20 mouse cellular contexts compared by ENCODE assay signal in the genomic region with DNA sequence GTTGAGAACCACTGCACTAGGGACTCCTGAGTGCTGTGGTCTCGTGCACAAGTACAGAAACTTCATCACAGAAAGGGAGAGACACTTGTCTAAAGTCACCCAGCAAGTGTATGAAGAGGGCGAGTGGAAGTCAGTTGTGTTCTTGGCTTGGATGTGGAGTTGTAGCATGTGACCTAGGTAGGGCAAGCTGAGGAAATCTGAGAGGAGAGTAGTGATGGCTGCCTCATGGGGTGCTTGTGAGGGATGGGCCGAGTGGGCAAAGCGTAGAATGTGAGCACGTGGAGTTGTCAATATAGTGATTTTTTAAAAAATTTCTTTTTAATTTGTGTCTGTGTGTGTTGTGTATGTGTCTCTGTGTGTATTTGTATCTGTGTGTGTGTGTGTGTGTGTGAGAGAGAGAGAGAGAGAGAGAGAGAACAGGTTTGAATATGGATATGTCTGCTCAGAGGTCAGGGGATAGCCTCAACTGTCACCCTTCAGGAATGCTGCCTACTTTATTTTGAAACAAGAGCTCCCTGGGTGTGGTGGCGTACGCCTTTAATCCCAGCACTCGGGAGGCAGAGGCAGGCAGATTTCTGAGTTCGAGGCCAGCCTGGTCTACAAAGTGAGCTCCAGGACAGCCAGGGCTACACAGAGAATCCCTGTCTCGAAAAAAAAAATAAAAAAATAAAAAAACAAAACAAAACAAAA. TPM values are rescaled to one million over a fixed set of nuclear protein-coding genes. Genes with fewer than 3 reads are reported as not detected.
DNase-seq lines count a peak whose midpoint lies in the region; ATAC-seq and TF ChIP-seq lines count a peak whose summit lies in the region.
"Had no signal": no experiment of that assay in that cellular context is flagged by ENCODE, and none has a peak within 500 bp of the region (broad histone marks: within the 10 kb centered on the region; RNA-seq: fewer than 3 reads in every experiment).

No protein-coding gene starts in this region.

- no peak overlapping the region for H3K4me3 ChIP-seq in gastrocnemius, adult 2 months
- H3K4me3 ChIP-seq in heart, embryonic 15.5 days, result no peak overlapping the region
- H3K4me3 ChIP-seq in midbrain, embryonic 11.5 days (ENCODE audit: low read depth, low read length), result no peak overlapping the region
- no peak overlapping the region for H3K4me3 ChIP-seq in midbrain, embryonic 10.5 days
- H3K4me3 ChIP-seq: hindbrain, embryonic 15.5 days; intestine, embryonic 15.5 days; limb, embryonic 13.5 days; liver, embryonic 13.5 days had no signal

- peaks cover 87% of the 10 kb centered on the region for H3K4me1 ChIP-seq in heart, embryonic 15.5 days (replicated peaks)
- H3K4me1 ChIP-seq in midbrain, embryonic 11.5 days (ENCODE audit: control insufficient read depth, insufficient read depth, low read length), result peaks cover 13% of the 10 kb centered on the region
- peaks cover 49% of the 10 kb centered on the region for H3K4me1 ChIP-seq in midbrain, embryonic 10.5 days

- ATAC-seq in heart, embryonic 15.5 days (replicated peaks; ENCODE audit: insufficient number of reproducible peaks, insufficient read depth, low FRiP score, low read depth), result no peak
- no peak for ATAC-seq in midbrain, embryonic 11.5 days (ENCODE audit: low FRiP score)
- no peak for ATAC-seq in granulocyte monocyte progenitor cell, adult 5-6 weeks (replicated peaks; ENCODE audit: poor library complexity, severe bottlenecking)
- ATAC-seq: forebrain, embryonic 16.5 days; intestine, embryonic 15.5 days had no signal

- H3K27me3 ChIP-seq in heart, embryonic 15.5 days, result no peaks in the 10 kb centered on the region
- no peaks in the 10 kb centered on the region for H3K27me3 ChIP-seq in midbrain, embryonic 11.5 days (ENCODE audit: control insufficient read depth, insufficient read depth, low read length)
- no peaks in the 10 kb centered on the region for H3K27me3 ChIP-seq in midbrain, embryonic 10.5 days (ENCODE audit: low read depth, poor library complexity, severe bottlenecking)
- H3K27me3 ChIP-seq: hindbrain, embryonic 15.5 days; intestine, embryonic 15.5 days; limb, embryonic 13.5 days had no signal

- no peak overlapping the region for H3K4me2 ChIP-seq in heart, embryonic 15.5 days
- H3K4me2 ChIP-seq in midbrain, embryonic 11.5 days, result no peak overlapping the region
- H3K4me2 ChIP-seq: hindbrain, embryonic 15.5 days; intestine, embryonic 15.5 days; limb, embryonic 13.5 days; liver, embryonic 13.5 days had no signal

- no peaks in the 10 kb centered on the region for H3K9me3 ChIP-seq in heart, embryonic 15.5 days (replicated peaks)
- H3K9me3 ChIP-seq in midbrain, embryonic 11.5 days (ENCODE audit: control insufficient read depth, low read length), result no peaks in the 10 kb centered on the region
- no peaks in the 10 kb centered on the region for H3K9me3 ChIP-seq in midbrain, embryonic 10.5 days (replicated peaks)
- H3K9me3 ChIP-seq: hindbrain, embryonic 15.5 days; intestine, embryonic 15.5 days; limb, embryonic 13.5 days; liver, embryonic 13.5 days had no signal

- intact Hi-C loops in gastrocnemius, adult 2 months (cut with DNase I), result no loop called here
- intact Hi-C loops in heart, postnatal 25 days (cut with DNase I), result no loop called here

- WGBS in heart, embryonic 15.5 days, result 85% methylated on average over 10 of the region's 10 CpGs
- 86% methylated on average over 10 of the region's 10 CpGs for WGBS in midbrain, embryonic 11.5 days
- WGBS in midbrain, embryonic 10.5 days, result 89% methylated on average over 10 of the region's 10 CpGs

- no peak for DNase-seq in gastrocnemius, adult 2 months
- DNase-seq in gastrocnemius, postnatal 25 days, result no peak
- DNase-seq in heart, postnatal 25 days (ENCODE audit: low spot score), result no peak
- peak; percentile 23 for DNase-seq in midbrain, embryonic 11.5 days (ENCODE audit: low spot score, missing footprints)
- DNase-seq in midbrain, embryonic 10.5 days (ENCODE audit: low spot score), result no peak
- DNase-seq in frontal cortex, postnatal 10 days (ENCODE audit: low spot score in 2 of 2), result no peak
- DNase-seq: adrenal gland, postnatal 36 days; cerebellum, adult 11-12 months; cerebellum, postnatal 25 days; embryo, embryonic 11 days; liver, embryonic 13.5 days; lung, postnatal 14 days; right cerebral cortex, postnatal 4 days; thymus, postnatal 14 days had no signal

- peak overlapping the region; percentile 85; the same call in 1 of the 2 replicates for H3K27ac ChIP-seq in gastrocnemius, adult 2 months
- H3K27ac ChIP-seq in heart, embryonic 15.5 days, result peak overlapping the region; percentile 93
- no peak overlapping the region for H3K27ac ChIP-seq in midbrain, embryonic 11.5 days (ENCODE audit: low read depth, low read length)
- no peak overlapping the region for H3K27ac ChIP-seq in midbrain, embryonic 10.5 days (replicated peaks)
- H3K27ac ChIP-seq: hindbrain, embryonic 15.5 days; intestine, embryonic 15.5 days; limb, embryonic 13.5 days had no signal

- 0 out of 2 replicates have a peak, but pooled peaks cover 3% of the 10 kb centered on the region for H3K36me3 ChIP-seq in heart, embryonic 15.5 days
- H3K36me3 ChIP-seq in midbrain, embryonic 11.5 days (ENCODE audit: control insufficient read depth, insufficient read depth, low read length), result no peaks in the 10 kb centered on the region
- 0 out of 2 replicates have a peak, but pooled peaks cover 2% of the 10 kb centered on the region for H3K36me3 ChIP-seq in midbrain, embryonic 10.5 days
- H3K36me3 ChIP-seq: hindbrain, embryonic 15.5 days; liver, embryonic 13.5 days had no signal

- no peak overlapping the region for H3K9ac ChIP-seq in heart, embryonic 15.5 days
- no peak overlapping the region for H3K9ac ChIP-seq in midbrain, embryonic 11.5 days (ENCODE audit: low read length)
- H3K9ac ChIP-seq: hindbrain, embryonic 15.5 days; intestine, embryonic 15.5 days; limb, embryonic 13.5 days; liver, embryonic 13.5 days had no signal

- no peak for TF ChIP-seq CTCF in gastrocnemius, adult 2 months (IDR thresholded peaks at IDR 0.05)

RNA-seq across cellular contexts. Expression of a gene that starts 11.7 kb away (rescaled TPM):
- total RNA-seq in gastrocnemius, adult 2 months (2021), result 1 to 10 TPM; 3.0 to 3.7 TPM
- 1 to 10 TPM; 4.9 to 8.0 TPM for total RNA-seq in gastrocnemius, postnatal 25 days (2021)
- 19.6 and 26.5 TPM in 2 replicates for polyA plus RNA-seq in heart, embryonic 15.5 days (2015; fragmentation: Nextera tagmentation; extraction: Ambion mirVana)
- 10 to 100 TPM; 36.2 to 78.2 TPM for total RNA-seq in heart, postnatal 25 days (2021)
- 6.1 and 6.6 TPM in 2 replicates for polyA plus RNA-seq in midbrain, embryonic 11.5 days (2014; fragmentation: Nextera tagmentation; extraction: Ambion mirVana)
- 9.3 and 11.1 TPM in 2 replicates for polyA plus RNA-seq in midbrain, embryonic 10.5 days (2016; fragmentation: Nextera tagmentation; extraction: Ambion mirVana)
- total RNA-seq in granulocyte monocyte progenitor cell, adult 5-6 weeks (2014; fragmentation: Nextera tagmentation), result 0.19 TPM in 1 of 2 replicates, not detected in the other
- 0.26 and 0.43 TPM in 2 replicates for total RNA-seq in granulocyte monocyte progenitor cell, adult 5-6 weeks (2017)

RNA-seq across cellular contexts. Expression of a gene that starts 15.4 kb away (rescaled TPM):
- total RNA-seq in gastrocnemius, adult 2 months (2021), result under 1 TPM; 0.64 to 0.99 TPM
- total RNA-seq in gastrocnemius, postnatal 25 days (2021), result 1 to 10 TPM in 1 of 2 experiments, under 1 TPM in 1; 0.51 to 1.2 TPM
- polyA plus RNA-seq in heart, embryonic 15.5 days (2015; fragmentation: Nextera tagmentation; extraction: Ambion mirVana), result 2.9 and 4.4 TPM in 2 replicates
- total RNA-seq in heart, postnatal 25 days (2021), result 1 to 10 TPM; 1.6 to 1.9 TPM
- polyA plus RNA-seq in midbrain, embryonic 11.5 days (2014; fragmentation: Nextera tagmentation; extraction: Ambion mirVana), result 1.4 and 2.5 TPM in 2 replicates
- 2.4 and 3.4 TPM in 2 replicates for polyA plus RNA-seq in midbrain, embryonic 10.5 days (2016; fragmentation: Nextera tagmentation; extraction: Ambion mirVana)
- 9.0 and 11.9 TPM in 2 replicates for total RNA-seq in granulocyte monocyte progenitor cell, adult 5-6 weeks (2014; fragmentation: Nextera tagmentation)
- total RNA-seq in granulocyte monocyte progenitor cell, adult 5-6 weeks (2017), result 20.7 and 35.7 TPM in 2 replicates

Comparison
In these comparisons a context has a peak if more than half of its experiments do, and no peak if none do; other contexts are left out.
1. H3K27ac ChIP-seq: peak in gastrocnemius, adult 2 months (single experiment) and heart, embryonic 15.5 days (single experiment); none in midbrain, embryonic 11.5 days (single experiment) and midbrain, embryonic 10.5 days (single experiment).
2. RNA of a gene that starts 11.7 kb away (total RNA-seq): 36.2 to 78.2 TPM in heart, postnatal 25 days; 4.9 to 8.0 TPM in gastrocnemius, postnatal 25 days, 3.0 to 3.7 TPM in gastrocnemius, adult 2 months and 0.19 to 0.43 TPM in granulocyte monocyte progenitor cell, adult 5-6 weeks; every median in the first group is over 4 times any median in the second.